Mouse (Mus musculus) ES-Bruce4 (cell line): ENCODE results near the gene Zcchc17.

Source experiments
- CTCF ChIP-seq: IDR thresholded peaks from one replicate; pipeline ENCODE4 v1.8.1; 2011; ENCODE audit warnings: low read depth, low read length
- POLR2A ChIP-seq: IDR thresholded peaks from one replicate; pipeline ENCODE4 v1.8.1; 2011; ENCODE audit warnings: low read length; ENCODE audit not compliant: insufficient read depth

- TF ChIP-seq CTCF: no peak
- no peak for TF ChIP-seq POLR2A
Observed at GRCm38 (mm10) chr4:130296243-130296965, 63.3 kb downstream of the Zcchc17 start.
